Mouse (Mus musculus) right cerebral cortex, postnatal 10 days (tissue): ENCODE measurements around the gene Cxcr5.
A peak's percentile ranks its signal among the peaks of the same experiment; 100 is the strongest.

Source experiments
- DNase-seq, 2 experiments: peaks; one replicate each; pipeline ENCODE4 v3.0.0; 2021; ENCODE audit warnings: low spot score in 2 of 2

The Cxcr5 gene

GRCm38 (mm10) chr9:44537625-44538301, 23.9 kb downstream of the Cxcr5 start:
- DNase-seq = peak in 1 of 2 experiments; percentile 28

GRCm38 (mm10) chr9:44532991-44533580, 28.6 kb downstream of the Cxcr5 start:
- no peak for DNase-seq

- no peak for DNase-seq
Measured at GRCm38 (mm10) chr9:44528340-44528739, 33.3 kb downstream of the Cxcr5 start.

- DNase-seq = no peak
Measured at GRCm38 (mm10) chr9:44526337-44527112, 35.2 kb downstream of the Cxcr5 start.

- no peak for DNase-seq
Measured at GRCm38 (mm10) chr9:44525589-44525988, 36.1 kb downstream of the Cxcr5 start.

GRCm38 (mm10) chr9:44525001-44525400, 36.7 kb downstream of the Cxcr5 start:
- no peak for DNase-seq

GRCm38 (mm10) chr9:44524235-44524826, 37.3 kb downstream of the Cxcr5 start:
- no peak for DNase-seq

- no peak for DNase-seq
Measured at GRCm38 (mm10) chr9:44523686-44524085, 38.0 kb downstream of the Cxcr5 start.

GRCm38 (mm10) chr9:44521927-44522326, 39.8 kb downstream of the Cxcr5 start:
- no peak for DNase-seq

- peak; percentile 80 to 84 for DNase-seq
Measured at GRCm38 (mm10) chr9:44518068-44518467, 43.6 kb downstream of the Cxcr5 start.

GRCm38 (mm10) chr9:44517368-44517767, 44.3 kb downstream of the Cxcr5 start:
- no peak for DNase-seq

GRCm38 (mm10) chr9:44515891-44516290, 45.8 kb downstream of the Cxcr5 start:
- no peak for DNase-seq

- no peak for DNase-seq
Measured at GRCm38 (mm10) chr9:44515131-44515751, 46.4 kb downstream of the Cxcr5 start.

- DNase-seq = no peak
Measured at GRCm38 (mm10) chr9:44514147-44514546, 47.5 kb downstream of the Cxcr5 start.

GRCm38 (mm10) chr9:44513610-44514009, 48.1 kb downstream of the Cxcr5 start:
- no peak for DNase-seq

- peak in 1 of 2 experiments; percentile 32 for DNase-seq
Measured at GRCm38 (mm10) chr9:44513121-44513520, 48.6 kb downstream of the Cxcr5 start.

- DNase-seq = no peak
Measured at GRCm38 (mm10) chr9:44512717-44513003, 49.0 kb downstream of the Cxcr5 start.

- DNase-seq = peak in 1 of 2 experiments; percentile 33
Measured at GRCm38 (mm10) chr9:44511935-44512716, 49.6 kb downstream of the Cxcr5 start.

GRCm38 (mm10) chr9:44510872-44511601, 50.6 kb downstream of the Cxcr5 start:
- peak; percentile 77 to 80 for DNase-seq

- DNase-seq = no peak
Measured at GRCm38 (mm10) chr9:44510355-44510871, 51.3 kb downstream of the Cxcr5 start.
